Mouse (Mus musculus): ENCODE results near the gene Spata4. TPM values are rescaled to one million over a fixed set of nuclear protein-coding genes. Genes with fewer than 3 reads are reported as not detected.

Gene Spata4
- polyA plus RNA-seq (2014; fragmentation: Nextera tagmentation; extraction: Ambion mirVana): not detected in 2 replicates

DNA sequence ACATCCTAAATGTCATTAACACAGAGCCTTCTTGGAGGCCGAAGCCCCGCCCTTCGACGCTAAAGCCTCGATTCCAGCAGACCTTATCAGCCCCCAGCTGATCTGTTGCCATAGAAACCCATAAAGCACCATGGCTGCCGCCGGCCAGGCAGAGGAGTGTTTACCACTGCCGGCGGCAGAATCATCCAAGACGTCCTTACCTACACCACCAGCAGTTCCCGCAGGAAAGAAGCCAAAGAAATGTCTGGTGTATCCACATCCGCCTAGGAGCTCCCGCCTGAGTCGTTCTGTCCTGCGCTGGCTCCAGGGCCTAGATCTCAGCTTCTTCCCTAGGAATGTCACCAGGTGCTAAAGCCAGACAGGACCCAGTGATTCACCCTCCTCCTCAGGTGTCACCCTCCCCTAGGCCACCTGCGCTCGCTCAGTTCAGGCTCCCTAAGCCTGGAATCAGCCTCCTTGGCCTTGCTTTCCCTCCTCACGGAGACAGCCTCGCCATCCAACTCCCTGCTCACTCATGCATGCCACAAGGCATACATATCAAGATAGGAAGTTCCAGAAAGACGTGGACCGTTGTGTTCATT lies at the start of gene Spata4:
Gene Spata4, plus strand, starts transcription at position 111 of the 581 bp plus-strand sequence.
- H3K27ac ChIP-seq (ENCODE audit: low read depth, low read length): no peak within 1 kb of the TSS

DNA sequence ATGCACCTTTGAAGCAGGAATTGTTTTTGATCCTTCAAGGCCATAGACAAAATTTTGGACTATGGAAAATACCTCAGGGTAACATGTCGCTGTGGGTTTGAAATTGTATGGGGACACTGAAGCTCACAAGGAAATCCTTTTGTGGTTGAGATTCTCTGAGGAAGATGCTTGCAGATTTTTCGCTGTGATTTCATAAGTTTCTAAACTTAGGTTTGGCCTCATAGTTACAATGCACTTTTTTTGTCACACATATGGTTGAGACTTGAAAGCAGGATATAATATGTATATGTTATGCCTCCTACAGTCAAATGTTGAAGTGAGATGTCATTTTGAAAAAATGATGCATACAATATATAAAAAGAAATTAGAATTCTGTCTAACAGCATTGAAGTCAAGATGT lies 45.7 kb upstream of the Spata4 start:
- Histone ChIP-seq H3K4me3 (ENCODE audit: low read depth, low read length) (no peak overlapping the region), H3K4me1 (ENCODE audit: control insufficient read depth, insufficient read depth, low read length) (no peaks in the 10 kb centered on the region), H3K36me3 (ENCODE audit: control insufficient read depth, insufficient read depth, low read length) (no peaks in the 10 kb centered on the region), H3K27ac (ENCODE audit: low read depth, low read length) (no peak overlapping the region), H3K4me2 (ENCODE audit: low read depth) (no peak overlapping the region), H3K9ac (ENCODE audit: low read length) (no peak overlapping the region), H3K9me3 (ENCODE audit: control insufficient read depth, low read length) (no peaks in the 10 kb centered on the region), H3K27me3 (ENCODE audit: control insufficient read depth, insufficient read depth, low read length) (no peaks in the 10 kb centered on the region)
- no peak for ATAC-seq (ENCODE audit: insufficient read depth, low FRiP score, low TSS enrichment)
- 80% methylated on average over 2 of the region's 2 CpGs for WGBS
- DNase-seq (ENCODE audit: low spot score): no peak

More for the DNA sequence above, at the start of gene Spata4:
- peak; percentile 91 for ATAC-seq (ENCODE audit: insufficient read depth, low FRiP score, low TSS enrichment)
- 10% methylated on average over 21 of the region's 21 CpGs for WGBS
- H3K4me2 ChIP-seq (ENCODE audit: low read depth): peak within 1 kb of the TSS; percentile 50
- DNase-seq (ENCODE audit: low spot score): peak; percentile 69
- no peaks in the 10 kb centered on the region for H3K9me3 ChIP-seq (ENCODE audit: control insufficient read depth, low read length)
- peak within 1 kb of the TSS; percentile 5; the same call in 1 of the 2 replicates for H3K9ac ChIP-seq (ENCODE audit: low read length)
- no peaks in the 10 kb centered on the region for H3K4me1 ChIP-seq (ENCODE audit: control insufficient read depth, insufficient read depth, low read length)
- H3K27me3 ChIP-seq (ENCODE audit: control insufficient read depth, insufficient read depth, low read length): no peaks in the 10 kb centered on the region
- no peaks in the 10 kb centered on the region for H3K36me3 ChIP-seq (ENCODE audit: control insufficient read depth, insufficient read depth, low read length)
- peak within 1 kb of the TSS; percentile 24 for H3K4me3 ChIP-seq (ENCODE audit: low read depth, low read length)

DNA sequence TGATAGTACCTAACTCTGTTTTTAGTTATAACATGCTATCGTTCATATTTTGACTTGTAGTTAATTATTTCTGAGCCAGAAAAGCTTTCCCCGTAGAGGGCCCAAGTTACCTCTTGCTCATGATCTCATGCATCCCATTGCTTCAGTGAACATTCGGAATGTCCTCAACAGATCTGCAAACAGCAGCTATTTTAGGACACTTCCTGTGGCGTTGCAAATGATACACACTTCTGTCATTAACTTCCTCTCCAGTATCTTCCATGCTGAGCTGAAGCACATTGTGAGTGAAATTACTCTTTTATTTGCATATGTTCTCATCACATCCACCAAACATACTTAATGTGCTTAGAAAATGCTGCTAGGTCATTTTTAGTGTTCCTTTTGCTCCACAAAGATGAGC lies 38.4 kb upstream of the Spata4 start:
- no peak for ATAC-seq (ENCODE audit: insufficient read depth, low FRiP score, low TSS enrichment)
- H3K4me1 ChIP-seq (ENCODE audit: control insufficient read depth, insufficient read depth, low read length): no peaks in the 10 kb centered on the region
- no peak overlapping the region for H3K4me2 ChIP-seq (ENCODE audit: low read depth)
- no peaks in the 10 kb centered on the region for H3K9me3 ChIP-seq (ENCODE audit: control insufficient read depth, low read length)
- no peaks in the 10 kb centered on the region for H3K27me3 ChIP-seq (ENCODE audit: control insufficient read depth, insufficient read depth, low read length)
- no peaks in the 10 kb centered on the region for H3K36me3 ChIP-seq (ENCODE audit: control insufficient read depth, insufficient read depth, low read length)
- DNase-seq (ENCODE audit: low spot score): no peak
- H3K27ac ChIP-seq (ENCODE audit: low read depth, low read length): no peak overlapping the region
- 81% methylated on average over 4 of the region's 4 CpGs for WGBS
- no peak overlapping the region for H3K9ac ChIP-seq (ENCODE audit: low read length)
- no peak overlapping the region for H3K4me3 ChIP-seq (ENCODE audit: low read depth, low read length)

DNA sequence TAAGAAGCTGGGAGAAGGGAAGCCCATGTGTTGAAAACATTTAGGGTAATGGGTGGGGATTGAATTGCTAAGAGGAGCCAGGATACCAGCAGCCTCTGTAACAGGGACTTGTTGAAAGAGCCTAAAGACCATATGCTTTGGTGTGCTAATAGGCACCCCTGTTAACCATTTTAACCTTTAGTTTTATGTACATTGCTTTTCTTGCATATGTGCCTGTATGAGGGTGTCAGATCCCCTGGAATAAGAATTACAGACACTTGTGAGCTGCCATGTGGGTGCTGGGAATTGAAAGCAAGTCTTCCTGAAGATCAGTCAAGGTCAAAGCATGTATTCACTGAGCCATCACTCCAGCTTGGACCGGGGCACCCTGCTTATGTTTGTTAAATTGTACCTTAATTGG lies 35.4 kb upstream of the Spata4 start:
- Histone ChIP-seq H3K4me3 (ENCODE audit: low read depth, low read length) (no peak overlapping the region), H3K27ac (ENCODE audit: low read depth, low read length) (no peak overlapping the region), H3K9me3 (ENCODE audit: control insufficient read depth, low read length) (no peaks in the 10 kb centered on the region), H3K36me3 (ENCODE audit: control insufficient read depth, insufficient read depth, low read length) (no peaks in the 10 kb centered on the region), H3K4me1 (ENCODE audit: control insufficient read depth, insufficient read depth, low read length) (no peaks in the 10 kb centered on the region), H3K9ac (ENCODE audit: low read length) (no peak overlapping the region), H3K4me2 (ENCODE audit: low read depth) (no peak overlapping the region), H3K27me3 (ENCODE audit: control insufficient read depth, insufficient read depth, low read length) (no peaks in the 10 kb centered on the region)
- 84% methylated on average over 1 of the region's 1 CpGs for WGBS
- no peak for ATAC-seq (ENCODE audit: insufficient read depth, low FRiP score, low TSS enrichment)
- no peak for DNase-seq (ENCODE audit: low spot score)

DNA sequence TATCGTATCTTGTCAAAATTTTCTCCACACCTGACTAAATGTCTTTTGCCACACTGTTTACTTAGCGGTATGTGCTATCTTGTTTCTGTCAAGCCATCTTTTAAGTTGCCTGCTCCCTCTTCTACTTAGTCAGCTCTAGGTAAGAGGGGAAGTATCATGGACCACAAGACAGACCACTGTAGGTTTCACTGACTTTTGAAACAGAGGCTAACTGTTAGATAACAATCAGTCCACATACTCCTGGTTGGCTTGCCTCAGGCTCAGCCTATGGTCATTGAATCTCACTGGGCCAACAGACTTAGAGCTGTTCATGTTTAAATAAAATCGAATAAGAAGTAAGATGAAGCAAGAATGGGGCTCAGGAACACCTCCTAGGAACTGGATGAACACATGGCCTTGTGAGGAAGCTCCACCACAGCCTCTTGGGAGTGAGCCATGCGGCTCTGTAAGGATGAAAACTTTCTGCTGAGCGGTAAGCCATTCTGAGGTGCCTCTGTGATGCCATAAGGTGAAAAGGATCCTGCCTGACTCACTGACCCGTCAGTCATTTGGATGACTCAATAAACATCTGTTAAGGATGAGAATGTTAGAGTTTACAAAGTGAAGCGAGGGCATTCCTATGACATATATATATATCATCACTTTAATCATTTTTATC lies 34.8 kb upstream of the Spata4 start:
- 89% methylated on average over 7 of the region's 7 CpGs for WGBS
- ATAC-seq (ENCODE audit: insufficient read depth, low FRiP score, low TSS enrichment) (no peak), DNase-seq (ENCODE audit: low spot score) (no peak)

DNA sequence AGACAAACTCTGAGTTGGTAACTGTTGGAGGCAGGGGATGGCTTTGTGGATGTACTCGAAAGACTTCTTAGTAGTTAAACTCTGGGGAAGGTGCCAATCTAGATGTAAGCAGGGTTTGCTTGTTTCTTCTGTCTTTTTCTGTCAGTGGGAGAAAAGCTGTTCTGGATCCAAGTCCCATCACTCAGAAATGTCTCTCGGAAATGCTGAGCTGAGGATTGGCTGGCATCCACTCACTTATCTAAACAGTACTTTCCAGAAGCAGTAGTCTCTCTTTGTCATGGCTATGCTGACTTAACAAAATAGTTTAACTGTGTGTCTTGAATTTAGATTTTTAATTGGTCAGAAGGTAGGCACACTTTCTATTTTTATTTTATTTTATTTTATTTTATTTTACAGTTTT lies 33.4 kb upstream of the Spata4 start:
- H3K9me3 ChIP-seq (ENCODE audit: control insufficient read depth, low read length): no peaks in the 10 kb centered on the region
- no peaks in the 10 kb centered on the region for H3K36me3 ChIP-seq (ENCODE audit: control insufficient read depth, insufficient read depth, low read length)
- no peaks in the 10 kb centered on the region for H3K4me1 ChIP-seq (ENCODE audit: control insufficient read depth, insufficient read depth, low read length)
- H3K27me3 ChIP-seq (ENCODE audit: control insufficient read depth, insufficient read depth, low read length): no peaks in the 10 kb centered on the region
- no peak overlapping the region for H3K9ac ChIP-seq (ENCODE audit: low read length)
- 83% methylated on average over 2 of the region's 2 CpGs for WGBS
- DNase-seq (ENCODE audit: low spot score) (no peak), ATAC-seq (ENCODE audit: insufficient read depth, low FRiP score, low TSS enrichment) (no peak)
- no peak overlapping the region for H3K4me2 ChIP-seq (ENCODE audit: low read depth)
- H3K27ac ChIP-seq (ENCODE audit: low read depth, low read length): no peak overlapping the region
- no peak overlapping the region for H3K4me3 ChIP-seq (ENCODE audit: low read depth, low read length)

More for the DNA sequence above, 34.8 kb upstream of the Spata4 start:
- Histone ChIP-seq H3K4me2 (ENCODE audit: low read depth) (no peak overlapping the region), H3K4me3 (ENCODE audit: low read depth, low read length) (no peak overlapping the region), H3K36me3 (ENCODE audit: control insufficient read depth, insufficient read depth, low read length) (no peaks in the 10 kb centered on the region), H3K4me1 (ENCODE audit: control insufficient read depth, insufficient read depth, low read length) (no peaks in the 10 kb centered on the region), H3K9ac (ENCODE audit: low read length) (no peak overlapping the region), H3K27me3 (ENCODE audit: control insufficient read depth, insufficient read depth, low read length) (no peaks in the 10 kb centered on the region), H3K9me3 (ENCODE audit: control insufficient read depth, low read length) (no peaks in the 10 kb centered on the region), H3K27ac (ENCODE audit: low read depth, low read length) (no peak overlapping the region)

DNA sequence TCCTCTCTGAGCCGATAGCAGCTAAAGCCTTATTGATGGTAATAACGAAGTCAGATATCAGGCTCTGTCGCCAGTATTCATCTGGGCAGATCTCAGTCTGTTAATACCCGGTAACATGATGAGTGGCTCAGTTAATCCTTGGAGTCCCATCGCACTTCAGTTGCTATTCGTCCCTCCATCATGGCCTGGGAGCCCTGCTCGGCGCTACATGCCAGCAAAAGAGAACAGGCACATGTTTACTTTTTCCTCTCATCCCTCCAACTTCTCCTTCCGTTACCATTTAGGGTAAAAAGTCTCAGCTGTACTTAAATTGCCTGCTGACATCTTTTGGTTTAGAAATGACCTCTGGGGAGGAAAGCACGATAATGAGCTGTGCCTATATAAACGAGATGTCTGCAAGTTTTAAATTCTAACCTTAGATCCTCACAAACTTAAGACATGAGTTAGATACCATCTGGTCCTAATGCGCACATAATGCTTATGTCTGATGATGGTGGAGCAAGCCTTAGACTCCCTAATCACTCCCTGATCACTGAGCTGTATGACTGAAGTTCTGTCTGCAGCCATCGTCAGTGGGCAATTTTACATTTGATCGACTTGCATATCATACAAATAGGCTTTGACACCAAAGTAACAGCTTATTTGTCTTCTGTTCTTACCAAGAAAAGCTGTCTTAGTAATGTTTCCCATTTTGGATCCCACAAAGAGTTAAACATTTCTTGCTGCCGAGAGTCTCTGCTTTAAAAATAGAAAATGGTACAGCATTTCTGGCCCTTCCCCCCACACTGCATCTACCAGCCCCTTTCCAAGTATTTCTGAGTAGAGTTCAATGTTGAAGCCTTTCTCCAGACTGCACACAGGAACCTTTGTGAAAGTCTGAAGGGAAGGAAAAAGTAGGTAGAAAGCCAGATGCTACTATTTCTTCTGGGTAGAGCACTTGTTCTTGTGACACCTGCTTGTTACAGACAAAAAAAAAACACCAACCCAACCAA lies 29.7 kb upstream of the Spata4 start:
- H3K4me2 ChIP-seq (ENCODE audit: low read depth): no peak overlapping the region
- DNase-seq (ENCODE audit: low spot score): no peak
- no peaks in the 10 kb centered on the region for H3K4me1 ChIP-seq (ENCODE audit: control insufficient read depth, insufficient read depth, low read length)

DNA sequence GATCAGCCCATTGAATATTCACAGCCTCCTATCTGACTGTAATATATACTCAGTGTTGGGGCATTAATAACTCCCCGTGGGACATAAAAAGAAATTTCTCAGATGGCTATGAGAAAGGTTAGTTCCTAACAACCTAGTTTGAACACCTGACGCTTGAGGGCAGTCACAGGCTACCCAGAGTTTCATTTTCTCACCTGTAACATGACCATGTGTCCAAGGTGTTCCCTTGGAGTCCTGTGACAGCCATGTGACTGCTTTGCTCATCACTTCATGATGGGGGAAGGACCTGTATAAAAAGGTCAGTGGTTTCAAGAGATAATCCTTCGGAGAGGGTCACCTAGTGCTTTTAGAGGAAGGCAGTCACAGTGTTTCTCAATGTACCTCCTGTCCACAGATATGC lies 19.1 kb upstream of the Spata4 start:
- H3K36me3 ChIP-seq (ENCODE audit: control insufficient read depth, insufficient read depth, low read length): no peaks in the 10 kb centered on the region
- H3K4me2 ChIP-seq (ENCODE audit: low read depth): no peak overlapping the region
- DNase-seq (ENCODE audit: low spot score) (no peak), ATAC-seq (ENCODE audit: insufficient read depth, low FRiP score, low TSS enrichment) (no peak)
- no peak overlapping the region for H3K4me3 ChIP-seq (ENCODE audit: low read depth, low read length)
- H3K27ac ChIP-seq (ENCODE audit: low read depth, low read length): no peak overlapping the region
- 90% methylated on average over 3 of the region's 3 CpGs for WGBS
- H3K9ac ChIP-seq (ENCODE audit: low read length): no peak overlapping the region
- H3K9me3 ChIP-seq (ENCODE audit: control insufficient read depth, low read length): no peaks in the 10 kb centered on the region
- H3K27me3 ChIP-seq (ENCODE audit: control insufficient read depth, insufficient read depth, low read length): no peaks in the 10 kb centered on the region
- no peaks in the 10 kb centered on the region for H3K4me1 ChIP-seq (ENCODE audit: control insufficient read depth, insufficient read depth, low read length)

More for the DNA sequence above, 29.7 kb upstream of the Spata4 start:
- no peaks in the 10 kb centered on the region for H3K36me3 ChIP-seq (ENCODE audit: control insufficient read depth, insufficient read depth, low read length)
- H3K4me3 ChIP-seq (ENCODE audit: low read depth, low read length): no peak overlapping the region
- H3K27ac ChIP-seq (ENCODE audit: low read depth, low read length): no peak overlapping the region
- no peak overlapping the region for H3K9ac ChIP-seq (ENCODE audit: low read length)
- no peaks in the 10 kb centered on the region for H3K27me3 ChIP-seq (ENCODE audit: control insufficient read depth, insufficient read depth, low read length)
- no peaks in the 10 kb centered on the region for H3K9me3 ChIP-seq (ENCODE audit: control insufficient read depth, low read length)
- 83% methylated on average over 15 of the region's 15 CpGs for WGBS
- ATAC-seq (ENCODE audit: insufficient read depth, low FRiP score, low TSS enrichment): no peak
